Mouse (Mus musculus) embryonic facial prominence, embryonic 12.5 days (tissue): ENCODE measurements at regions not wholly inside any gene's neighbourhood (a gene's known extent, or its start where the extent isn't known, plus 50 kb on each side); places are given as distances from the start of the nearest gene placed in this dataset.

Experiments used
- ATAC-seq: fragments of 200-750 bp; cut with Nextera tagmentation; 2 replicates; pipeline ENCODE4 v1.8.0; 2017; ENCODE audit not compliant: insufficient number of reproducible peaks, insufficient read depth, low FRiP score, low TSS enrichment
- H3K27ac ChIP-seq: fragments of 300-500 bp; sonication (generic); 2 replicates; pipeline ENCODE4 v1.5.1; 2016; ENCODE audit warnings: mild to moderate bottlenecking
- H3K27me3 ChIP-seq: fragments of 300-500 bp; sonication (generic); 2 replicates; pipeline ENCODE4 v1.6.1; 2016; ENCODE audit warnings: mild to moderate bottlenecking, moderate library complexity
- H3K36me3 ChIP-seq: fragments of 300-500 bp; sonication (generic); 2 replicates; pipeline ENCODE4 v1.6.1; 2016; ENCODE audit warnings: mild to moderate bottlenecking
- H3K4me1 ChIP-seq: fragments of 300-500 bp; sonication (generic); 2 replicates; pipeline ENCODE4 v1.6.1; 2016
- H3K4me2 ChIP-seq: fragments of 300-500 bp; sonication (generic); replicated peaks from 2 replicates; pipeline ENCODE4 v1.6.1; 2016; ENCODE audit warnings: mild to moderate bottlenecking, moderate library complexity
- H3K4me3 ChIP-seq: fragments of 300-500 bp; sonication (generic); 2 replicates; pipeline ENCODE4 v1.5.1; 2016; ENCODE audit warnings: mild to moderate bottlenecking
- H3K9ac ChIP-seq: fragments of 300-500 bp; sonication (generic); 2 replicates; pipeline ENCODE4 v1.6.1; 2016; ENCODE audit warnings: mild to moderate bottlenecking, moderate library complexity
- H3K9me3 ChIP-seq: fragments of 300-500 bp; sonication (generic); 2 replicates; pipeline ENCODE4 v1.6.1; 2016; ENCODE audit warnings: mild to moderate bottlenecking, moderate library complexity
- WGBS: fragments of 180-500 bp; shearing (Covaris S2); methylation state at CpG from one replicate; pipeline ENCODE4 v1.1.7; 2016; 5-methylcytosine and 5-hydroxymethylcytosine counted together

DNA sequence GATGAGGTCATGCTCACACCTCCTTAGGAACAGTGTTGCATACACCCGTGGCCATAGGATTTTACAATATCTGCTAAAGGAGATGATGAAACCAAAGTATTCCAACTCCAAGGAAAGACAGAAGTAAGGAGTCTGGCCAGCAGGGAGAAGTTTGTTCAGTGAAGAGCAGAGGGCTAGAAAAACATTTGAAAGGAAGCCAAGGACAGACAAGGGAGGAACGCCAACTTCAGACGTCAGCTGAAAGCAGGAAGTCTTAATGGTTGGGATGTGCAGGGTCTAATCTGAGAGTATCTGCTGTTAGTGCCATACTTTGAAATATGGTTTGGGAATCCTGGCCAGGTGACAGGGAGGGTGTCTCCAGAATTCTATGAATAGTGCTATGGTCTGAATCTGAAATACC, 98.5 kb upstream of the Irf2bp2 start:
- Histone ChIP-seq H3K27me3 (no peaks in the 10 kb centered on the region), H3K9ac (no peak overlapping the region), H3K4me1 (no peaks in the 10 kb centered on the region; the same call in 1 of the 2 replicates), H3K4me3 (no peak overlapping the region), H3K4me2 (no peak overlapping the region), H3K36me3 (no peaks in the 10 kb centered on the region), H3K27ac (no peak overlapping the region), H3K9me3 (no peaks in the 10 kb centered on the region)
- 81% methylated on average over 3 of the region's 3 CpGs for WGBS
- ATAC-seq = no peak

DNA sequence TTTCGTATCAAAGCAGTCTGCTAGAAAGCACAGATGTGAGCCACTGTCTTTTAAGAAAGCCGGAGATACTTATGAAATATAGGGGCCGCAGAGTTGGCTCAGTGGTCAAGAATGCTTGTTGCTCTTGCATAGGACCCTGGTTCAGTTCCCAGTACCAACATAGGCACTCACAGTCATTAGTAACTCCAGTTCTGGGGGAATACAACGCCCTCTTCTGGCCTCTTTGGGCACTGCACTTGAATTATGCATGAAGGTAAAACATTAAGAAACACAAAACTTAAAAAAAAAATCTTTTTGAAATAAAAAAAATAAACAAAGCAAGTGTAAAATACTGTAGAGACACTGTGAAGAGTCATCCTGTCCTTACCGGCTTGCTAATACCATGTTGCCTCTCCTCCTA, 94.7 kb upstream of the Irf2bp2 start:
- no peaks in the 10 kb centered on the region for H3K36me3 ChIP-seq
- no peak overlapping the region for H3K4me2 ChIP-seq
- H3K27ac ChIP-seq = no peak overlapping the region
- H3K4me3 ChIP-seq = no peak overlapping the region
- ATAC-seq = no peak
- H3K9ac ChIP-seq = no peak overlapping the region
- H3K9me3 ChIP-seq = no peaks in the 10 kb centered on the region
- WGBS = 75% methylated on average over 5 of the region's 5 CpGs
- 0 out of 2 replicates have a peak, but pooled peaks cover 8% of the 10 kb centered on the region for H3K4me1 ChIP-seq
- H3K27me3 ChIP-seq = no peaks in the 10 kb centered on the region

- H3K4me1 ChIP-seq = peaks cover 11% of the 10 kb centered on the region; the same call in 1 of the 2 replicates
- no peak overlapping the region for H3K4me3 ChIP-seq
- ATAC-seq = no peak
- H3K9me3 ChIP-seq = no peaks in the 10 kb centered on the region
- no peak overlapping the region for H3K9ac ChIP-seq
- WGBS = 87% methylated on average over 6 of the region's 6 CpGs
- H3K36me3 ChIP-seq = no peaks in the 10 kb centered on the region
- H3K4me2 ChIP-seq = no peak overlapping the region
- no peaks in the 10 kb centered on the region for H3K27me3 ChIP-seq
- no peak overlapping the region for H3K27ac ChIP-seq
These were observed 94.2 kb upstream of the Irf2bp2 start for GRCm38 (mm10) chr8:126688014-126688413.

GRCm38 (mm10) chr8:126686827-126687226, 93.0 kb upstream of the Irf2bp2 start:
- Histone ChIP-seq H3K27ac (no peak overlapping the region), H3K9ac (no peak overlapping the region), H3K36me3 (no peaks in the 10 kb centered on the region), H3K27me3 (no peaks in the 10 kb centered on the region), H3K4me1 (peaks cover 17% of the 10 kb centered on the region; the same call in 1 of the 2 replicates), H3K9me3 (no peaks in the 10 kb centered on the region), H3K4me2 (no peak overlapping the region), H3K4me3 (no peak overlapping the region)
- no peak for ATAC-seq
- 89% methylated on average over 4 of the region's 4 CpGs for WGBS

- Histone ChIP-seq H3K27ac (no peak overlapping the region), H3K4me1 (peaks cover 17% of the 10 kb centered on the region; the same call in 1 of the 2 replicates), H3K36me3 (no peaks in the 10 kb centered on the region), H3K9me3 (no peaks in the 10 kb centered on the region), H3K4me2 (no peak overlapping the region), H3K27me3 (no peaks in the 10 kb centered on the region), H3K9ac (no peak overlapping the region), H3K4me3 (no peak overlapping the region)
- ATAC-seq = no peak
- WGBS = 53% methylated on average over 6 of the region's 6 CpGs
These were observed 91.6 kb upstream of the Irf2bp2 start for GRCm38 (mm10) chr8:126685365-126685764.

DNA sequence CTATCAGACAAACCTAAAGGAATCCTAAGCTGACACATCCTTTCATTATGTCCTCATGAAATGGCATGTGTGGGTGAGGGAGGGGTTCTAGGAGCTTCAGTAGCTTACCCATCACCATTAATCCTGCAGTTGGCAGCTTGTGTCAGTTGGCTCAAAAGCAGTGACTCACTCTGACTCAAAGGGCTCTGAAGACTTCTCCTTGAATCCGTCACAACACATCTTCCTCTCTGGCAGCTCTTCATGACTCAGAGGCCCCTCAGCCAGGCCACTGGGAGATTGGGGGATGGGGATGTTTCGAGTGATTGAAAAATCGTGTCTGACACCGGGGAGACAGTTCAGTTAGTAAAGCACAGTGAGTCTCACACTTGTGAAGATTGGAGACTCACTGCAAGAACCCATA, 90.2 kb upstream of the Irf2bp2 start:
- Histone ChIP-seq H3K4me2 (no peak overlapping the region), H3K36me3 (no peaks in the 10 kb centered on the region), H3K9me3 (no peaks in the 10 kb centered on the region), H3K27me3 (no peaks in the 10 kb centered on the region), H3K9ac (no peak overlapping the region), H3K4me1 (peaks cover 17% of the 10 kb centered on the region; the same call in 1 of the 2 replicates), H3K27ac (no peak overlapping the region), H3K4me3 (no peak overlapping the region)
- ATAC-seq = no peak
- 71% methylated on average over 4 of the region's 4 CpGs for WGBS

- peaks cover 17% of the 10 kb centered on the region; the same call in 1 of the 2 replicates for H3K4me1 ChIP-seq
- no peak for ATAC-seq
- no peaks in the 10 kb centered on the region for H3K36me3 ChIP-seq
- 80% methylated on average over 2 of the region's 2 CpGs for WGBS
- H3K27ac ChIP-seq = no peak overlapping the region
- no peak overlapping the region for H3K4me2 ChIP-seq
- no peak overlapping the region for H3K9ac ChIP-seq
- no peak overlapping the region for H3K4me3 ChIP-seq
- H3K9me3 ChIP-seq = no peaks in the 10 kb centered on the region
- no peaks in the 10 kb centered on the region for H3K27me3 ChIP-seq
These were observed 89.8 kb upstream of the Irf2bp2 start for GRCm38 (mm10) chr8:126683555-126683947.

- H3K9ac ChIP-seq = no peak overlapping the region
- no peak overlapping the region for H3K27ac ChIP-seq
- no peak overlapping the region for H3K4me2 ChIP-seq
- no peaks in the 10 kb centered on the region for H3K27me3 ChIP-seq
- 61% methylated on average over 9 of the region's 9 CpGs for WGBS
- no peaks in the 10 kb centered on the region for H3K9me3 ChIP-seq
- no peaks in the 10 kb centered on the region for H3K36me3 ChIP-seq
- no peak overlapping the region for H3K4me3 ChIP-seq
- peaks cover 17% of the 10 kb centered on the region; the same call in 1 of the 2 replicates for H3K4me1 ChIP-seq
- ATAC-seq = no peak
These were observed 89.2 kb upstream of the Irf2bp2 start for GRCm38 (mm10) chr8:126682817-126683554.

GRCm38 (mm10) chr8:126681948-126682651, 88.3 kb upstream of the Irf2bp2 start:
- Histone ChIP-seq H3K9ac (no peak overlapping the region), H3K4me2 (no peak overlapping the region), H3K4me3 (no peak overlapping the region), H3K4me1 (peaks cover 17% of the 10 kb centered on the region; the same call in 1 of the 2 replicates), H3K27me3 (no peaks in the 10 kb centered on the region), H3K36me3 (no peaks in the 10 kb centered on the region), H3K27ac (no peak overlapping the region), H3K9me3 (no peaks in the 10 kb centered on the region)
- no peak for ATAC-seq
- 33% methylated on average over 6 of the region's 6 CpGs for WGBS

GRCm38 (mm10) chr8:126678004-126678751, 84.4 kb upstream of the Irf2bp2 start:
- 80% methylated on average over 13 of the region's 13 CpGs for WGBS
- H3K4me1 ChIP-seq = peaks cover 7% of the 10 kb centered on the region; the same call in 1 of the 2 replicates

GRCm38 (mm10) chr8:126675153-126675552, 81.4 kb upstream of the Irf2bp2 start:
- no peak overlapping the region for H3K4me3 ChIP-seq
- no peak overlapping the region for H3K27ac ChIP-seq
- H3K36me3 ChIP-seq = no peaks in the 10 kb centered on the region
- WGBS = 82% methylated on average over 2 of the region's 2 CpGs
- H3K9me3 ChIP-seq = no peaks in the 10 kb centered on the region
- H3K9ac ChIP-seq = no peak overlapping the region
- H3K27me3 ChIP-seq = no peaks in the 10 kb centered on the region
- no peak for ATAC-seq
- no peak overlapping the region for H3K4me2 ChIP-seq
- H3K4me1 ChIP-seq = no peaks in the 10 kb centered on the region; the same call in 1 of the 2 replicates

More at GRCm38 (mm10) chr8:126678004-126678751, 84.4 kb upstream of the Irf2bp2 start:
- no peak overlapping the region for H3K4me3 ChIP-seq
- H3K36me3 ChIP-seq = no peaks in the 10 kb centered on the region
- no peak overlapping the region for H3K4me2 ChIP-seq
- no peak overlapping the region for H3K9ac ChIP-seq
- no peak overlapping the region for H3K27ac ChIP-seq
- no peaks in the 10 kb centered on the region for H3K9me3 ChIP-seq
- no peak for ATAC-seq
- no peaks in the 10 kb centered on the region for H3K27me3 ChIP-seq
